Mouse (Mus musculus) adrenal gland, postnatal 36 days (tissue): ENCODE data around the gene Cdk5. TPM values are rescaled to one million over a fixed set of nuclear protein-coding genes. Genes with fewer than 3 reads are reported as not detected.
A peak's percentile ranks its signal among the peaks of the same experiment; 100 is the strongest.
"Not testable (repeated sequence)": the region's sequence is repeated elsewhere in the genome, so short reads cannot be mapped to it uniquely, and the experiment has no call there.

Source experiments
- DNase-seq, 2 experiments: peaks; one replicate each; pipeline ENCODE4 v3.0.0; 2021; ENCODE audit warnings: mixed read lengths in 1 of 2
- total RNA-seq, 2 experiments: library from RNA; stranded (reverse); gene quantifications; 2 replicates each; pipeline ENCODE4 v1.2.3; 2021

The Cdk5 gene
- total RNA-seq, 2 experiments from 2014 or later: 36.5 to 44.0 TPM

GRCm38 (mm10) chr5:24399686-24400085 lies 23.6 kb downstream of the Cdk5 start:
- DNase-seq: no peak

GRCm38 (mm10) chr5:24396254-24396653 lies 27.1 kb downstream of the Cdk5 start:
- DNase-seq: not testable (repeated sequence)

- DNase-seq: peak; percentile 94 to 95
Observed at GRCm38 (mm10) chr5:24394165-24394894, 29.0 kb downstream of the Cdk5 start.

- peak; percentile 84 to 93 for DNase-seq
Observed at GRCm38 (mm10) chr5:24393392-24393997, 29.8 kb downstream of the Cdk5 start, which contains the start of gene Abcb8. Gene Abcb8 (plus strand): TSS chr5:24393663.

- no peak for DNase-seq
Observed at GRCm38 (mm10) chr5:24392724-24393123, 30.6 kb downstream of the Cdk5 start.

GRCm38 (mm10) chr5:24391864-24392263 lies 31.5 kb downstream of the Cdk5 start, which contains the start of gene Atg9b:
Gene Atg9b (minus strand): TSS chr5:24392143.
- no peak for DNase-seq

- DNase-seq: no peak
Observed at GRCm38 (mm10) chr5:24389658-24390020, 33.7 kb downstream of the Cdk5 start.

- peak; percentile 28 to 32 for DNase-seq
Observed at GRCm38 (mm10) chr5:24389011-24389657, 34.2 kb downstream of the Cdk5 start.

- no peak for DNase-seq
Observed at GRCm38 (mm10) chr5:24388246-24388915, 34.9 kb downstream of the Cdk5 start.

GRCm38 (mm10) chr5:24387264-24388241 lies 35.8 kb downstream of the Cdk5 start:
- DNase-seq: peak; percentile 75 to 81

- no peak for DNase-seq
Observed at GRCm38 (mm10) chr5:24385887-24386550, 37.3 kb downstream of the Cdk5 start.

GRCm38 (mm10) chr5:24385374-24385773 lies 38.0 kb downstream of the Cdk5 start:
- DNase-seq: no peak

GRCm38 (mm10) chr5:24384407-24384806 lies 38.9 kb downstream of the Cdk5 start:
- DNase-seq: peak; percentile 25 to 41

GRCm38 (mm10) chr5:24383026-24383859 lies 40.1 kb downstream of the Cdk5 start:
- peak; percentile 94 to 95 for DNase-seq

- no peak for DNase-seq
Observed at GRCm38 (mm10) chr5:24381988-24382387, 41.3 kb downstream of the Cdk5 start.

- DNase-seq: no peak
Observed at GRCm38 (mm10) chr5:24381486-24381885, 41.8 kb downstream of the Cdk5 start.

GRCm38 (mm10) chr5:24380499-24380898 lies 42.8 kb downstream of the Cdk5 start:
- DNase-seq: no peak

GRCm38 (mm10) chr5:24379501-24379900 lies 43.8 kb downstream of the Cdk5 start:
- DNase-seq: no peak

- DNase-seq: no peak
Observed at GRCm38 (mm10) chr5:24378700-24379099, 44.6 kb downstream of the Cdk5 start.
